Mouse (Mus musculus) embryonic facial prominence, embryonic 15.5 days (tissue): ENCODE results near the gene Cntnap2. TPM values are rescaled to one million over a fixed set of nuclear protein-coding genes. Genes with fewer than 3 reads are reported as not detected.
"Not testable (repeated sequence)": the region's sequence is repeated elsewhere in the genome, so short reads cannot be mapped to it uniquely, and the experiment has no call there.

Source experiments
- ATAC-seq: fragments of 200-750 bp; cut with Nextera tagmentation; 2 replicates; pipeline ENCODE4 v1.8.0; 2017; ENCODE audit warnings: low read depth, moderate TSS enrichment; ENCODE audit not compliant: insufficient number of reproducible peaks, low FRiP score, low TSS enrichment
- H3K27ac ChIP-seq: fragments of 300-500 bp; sonication (generic); replicated peaks from 2 replicates; pipeline ENCODE4 v1.5.1; 2015; ENCODE audit warnings: mild to moderate bottlenecking, inconsistent platforms
- H3K27me3 ChIP-seq: fragments of 300-500 bp; sonication (generic); 2 replicates; pipeline ENCODE4 v1.6.1; 2015; ENCODE audit warnings: inconsistent platforms
- H3K36me3 ChIP-seq: fragments of 300-500 bp; sonication (generic); 2 replicates; pipeline ENCODE4 v1.6.1; 2015; ENCODE audit warnings: mild to moderate bottlenecking, inconsistent platforms
- H3K4me1 ChIP-seq: fragments of 300-500 bp; sonication (generic); 2 replicates; pipeline ENCODE4 v1.6.1; 2015; ENCODE audit warnings: inconsistent platforms
- H3K4me2 ChIP-seq: fragments of 300-500 bp; sonication (generic); replicated peaks from 2 replicates; pipeline ENCODE4 v1.6.1; 2015; ENCODE audit warnings: mild to moderate bottlenecking, inconsistent platforms
- H3K4me3 ChIP-seq: fragments of 300-500 bp; sonication (generic); replicated peaks from 2 replicates; pipeline ENCODE4 v1.5.1; 2015; ENCODE audit warnings: mild to moderate bottlenecking, inconsistent platforms
- H3K9ac ChIP-seq: fragments of 300-500 bp; sonication (generic); 2 replicates; pipeline ENCODE4 v1.6.1; 2015; ENCODE audit warnings: inconsistent platforms
- H3K9me3 ChIP-seq: fragments of 300-500 bp; sonication (generic); replicated peaks from 2 replicates; pipeline ENCODE4 v1.6.1; 2016; ENCODE audit warnings: inconsistent platforms
- WGBS: fragments of 180-500 bp; shearing (Covaris S2); methylation state at CpG from one replicate; pipeline ENCODE4 v1.1.7; 2015; 5-methylcytosine and 5-hydroxymethylcytosine counted together
- polyA plus RNA-seq: library from polyadenylated mRNA; unstranded; fragments of >200 nt; fragmentation: Nextera tagmentation; extraction: Ambion mirVana; gene quantifications from 2 replicates; pipeline ENCODE4 v1.2.1, GENCODE M21; 2015

The Cntnap2 gene
- polyA plus RNA-seq, 1 experiment from 2014 or later, result 1.5 TPM

DNA sequence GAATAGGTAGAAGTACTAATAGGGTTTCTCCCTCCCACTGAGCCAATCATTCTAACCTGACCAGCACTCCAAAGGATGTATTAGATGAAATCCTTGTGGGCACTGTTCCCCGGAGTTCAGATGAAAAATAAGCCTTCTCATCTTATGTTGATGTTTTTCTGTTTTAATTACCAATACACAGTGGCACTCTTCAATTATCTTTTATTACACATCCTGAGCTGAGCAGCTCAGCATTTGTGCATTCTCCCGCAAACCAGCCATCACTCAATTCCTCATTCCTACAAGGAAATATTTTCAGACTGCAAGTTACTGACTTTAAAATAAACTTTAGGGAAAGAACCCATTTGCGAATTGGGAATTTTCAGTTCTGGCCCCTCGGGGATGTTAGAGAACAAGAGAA, 2030.8 kb downstream of the Cntnap2 start:
- ATAC-seq, result no peak
- H3K27me3 ChIP-seq, result no peaks in the 10 kb centered on the region

DNA sequence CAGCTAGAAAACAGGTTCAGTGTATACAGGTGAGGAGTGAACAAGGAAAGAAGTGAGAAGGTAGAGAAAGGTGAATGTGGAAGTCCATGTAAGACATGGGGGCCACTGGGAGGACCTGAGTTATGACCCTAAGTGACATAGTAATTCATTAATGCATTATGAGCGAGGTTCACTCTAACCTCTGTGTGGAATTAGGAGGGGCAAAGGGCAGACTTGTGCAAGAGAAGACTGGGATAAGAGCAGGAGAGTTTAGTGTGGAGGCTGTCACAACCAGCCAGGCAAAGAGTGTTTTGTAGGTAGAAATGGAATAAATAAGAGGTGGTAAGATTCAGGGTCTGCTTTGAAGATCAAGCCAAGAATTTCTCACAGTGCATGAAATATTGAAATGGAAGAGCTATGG, 2045.8 kb downstream of the Cntnap2 start:
- Histone ChIP-seq H3K4me1 (no peaks in the 10 kb centered on the region), H3K9ac (no peak overlapping the region), H3K4me3 (no peak overlapping the region), H3K27me3 (no peaks in the 10 kb centered on the region), H3K4me2 (no peak overlapping the region), H3K27ac (no peak overlapping the region), H3K36me3 (no peaks in the 10 kb centered on the region), H3K9me3 (no peaks in the 10 kb centered on the region)
- no peak for ATAC-seq
- 50% methylated on average over 1 of the region's 1 CpGs for WGBS

More for the DNA sequence above, 2030.8 kb downstream of the Cntnap2 start:
- Histone ChIP-seq H3K9ac (no peak overlapping the region), H3K4me3 (no peak overlapping the region), H3K27ac (no peak overlapping the region), H3K9me3 (no peaks in the 10 kb centered on the region), H3K36me3 (no peaks in the 10 kb centered on the region), H3K4me2 (no peak overlapping the region), H3K4me1 (no peaks in the 10 kb centered on the region)
- 72% methylated on average over 4 of the region's 4 CpGs for WGBS

GRCm38 (mm10) chr6:47109582-47110220, 2050.5 kb downstream of the Cntnap2 start:
- Histone ChIP-seq H3K27ac (no peak overlapping the region), H3K4me2 (no peak overlapping the region), H3K36me3 (no peaks in the 10 kb centered on the region), H3K27me3 (no peaks in the 10 kb centered on the region), H3K9ac (no peak overlapping the region), H3K9me3 (no peaks in the 10 kb centered on the region), H3K4me3 (no peak overlapping the region), H3K4me1 (no peaks in the 10 kb centered on the region)
- no peak for ATAC-seq
- WGBS, result 30% methylated on average over 6 of the region's 6 CpGs

- not testable (repeated sequence) for H3K36me3 ChIP-seq, H3K27me3 ChIP-seq, H3K27ac ChIP-seq, H3K9me3 ChIP-seq, H3K4me2 ChIP-seq, H3K9ac ChIP-seq, H3K4me3 ChIP-seq, H3K4me1 ChIP-seq, ATAC-seq
- no CpG with 5 or more reads among the region's 1 CpGs for WGBS
These were observed 2074.9 kb downstream of the Cntnap2 start for GRCm38 (mm10) chr6:47134063-47134462.

DNA sequence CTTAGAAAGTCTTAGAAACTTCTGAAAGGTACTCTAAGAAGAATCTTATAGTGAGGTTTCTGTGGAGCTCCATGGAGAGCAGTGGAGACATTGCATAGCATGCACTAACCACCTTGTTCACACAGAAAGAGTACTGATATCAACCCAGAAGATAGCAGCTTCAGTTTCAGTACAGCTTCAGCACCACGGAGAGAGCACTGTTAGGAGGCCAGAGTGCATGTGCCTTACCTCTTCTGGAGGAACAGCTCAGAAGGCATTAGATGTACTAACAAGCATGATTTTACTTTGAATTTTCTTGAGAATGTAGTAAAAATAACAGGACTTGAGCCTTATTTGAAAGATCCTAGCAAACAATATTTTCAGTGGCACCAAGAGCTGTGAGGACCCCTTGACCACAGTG, 2093.9 kb downstream of the Cntnap2 start:
- ATAC-seq, result not testable (repeated sequence)

GRCm38 (mm10) chr6:47174580-47175294, 2115.6 kb downstream of the Cntnap2 start:
- not testable (repeated sequence) for H3K4me2 ChIP-seq, H3K9ac ChIP-seq, H3K4me1 ChIP-seq, ATAC-seq, H3K27ac ChIP-seq, H3K27me3 ChIP-seq, H3K36me3 ChIP-seq, H3K9me3 ChIP-seq, H3K4me3 ChIP-seq
- 54% methylated on average over 8 of the region's 8 CpGs for WGBS

More for the DNA sequence above, 2093.9 kb downstream of the Cntnap2 start:
- H3K9me3 ChIP-seq, H3K27ac ChIP-seq, H3K4me2 ChIP-seq, H3K36me3 ChIP-seq, H3K4me3 ChIP-seq, H3K9ac ChIP-seq, H3K27me3 ChIP-seq, H3K4me1 ChIP-seq: not testable (repeated sequence)
- no CpG with 5 or more reads among the region's 1 CpGs for WGBS

DNA sequence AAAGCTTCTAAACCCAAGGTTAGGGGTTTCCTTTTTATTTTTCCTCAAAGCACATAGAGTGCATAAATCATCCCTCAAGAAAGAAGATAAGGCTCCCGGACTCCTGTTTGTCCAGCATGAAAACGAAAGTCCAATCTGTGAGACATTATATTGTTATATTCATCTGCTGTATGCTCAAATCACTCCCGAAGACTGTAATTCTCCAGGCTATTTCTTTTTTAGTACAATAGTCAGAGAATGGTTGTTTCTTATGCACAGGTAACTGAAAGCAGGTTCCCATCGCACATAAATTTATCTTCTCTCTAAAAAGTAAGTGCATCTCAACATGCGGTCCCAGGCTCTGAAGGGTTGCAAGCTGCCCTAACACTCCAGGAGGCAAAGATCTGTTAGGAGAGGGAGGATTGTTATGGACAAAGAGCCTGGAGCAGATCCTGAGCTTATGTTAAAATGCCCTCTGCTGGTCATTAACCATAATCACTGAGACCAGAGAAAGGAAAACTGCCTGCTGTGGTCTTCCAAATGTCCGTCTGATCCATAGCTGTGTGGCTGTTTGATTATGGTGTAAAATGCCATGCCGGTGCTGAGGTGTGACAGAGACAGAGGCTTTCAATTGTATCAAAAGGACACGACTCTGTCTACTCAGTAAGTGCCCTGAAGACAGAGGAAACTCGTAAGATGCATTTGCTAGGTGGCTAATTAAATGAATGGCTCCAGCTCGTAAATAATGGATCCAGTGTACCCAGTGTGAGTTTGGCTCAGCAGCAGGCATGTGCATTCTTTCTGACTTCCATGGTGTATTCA, 2116.4 kb downstream of the Cntnap2 start:
- H3K27me3 ChIP-seq, H3K9ac ChIP-seq, H3K27ac ChIP-seq, H3K36me3 ChIP-seq, ATAC-seq, H3K9me3 ChIP-seq, H3K4me2 ChIP-seq, H3K4me3 ChIP-seq, H3K4me1 ChIP-seq: not testable (repeated sequence)
- 24% methylated on average over 10 of the region's 10 CpGs for WGBS

DNA sequence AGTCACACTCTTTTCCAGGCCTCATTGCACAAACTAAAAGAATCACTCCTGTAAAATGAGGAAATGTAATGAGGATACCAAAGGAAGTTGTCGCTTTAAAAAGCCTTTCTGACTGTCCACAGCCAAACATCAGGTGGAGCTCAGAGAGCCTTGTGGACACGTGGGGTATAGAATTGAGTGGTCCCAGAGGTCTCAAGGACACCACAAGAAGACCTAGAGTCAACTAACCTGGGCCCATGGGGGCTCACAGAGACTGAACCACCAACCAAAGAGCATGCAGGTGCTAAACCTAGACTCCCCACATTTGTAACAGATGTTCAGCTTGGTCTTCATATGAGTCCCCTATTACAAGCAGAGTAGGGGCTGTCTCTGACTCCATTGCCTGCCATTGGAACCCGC, 2117.0 kb downstream of the Cntnap2 start:
- H3K27me3 ChIP-seq, H3K27ac ChIP-seq, ATAC-seq, H3K4me2 ChIP-seq, H3K36me3 ChIP-seq, H3K9ac ChIP-seq, H3K4me3 ChIP-seq, H3K9me3 ChIP-seq, H3K4me1 ChIP-seq: not testable (repeated sequence)
- WGBS, result 62% methylated on average over 3 of the region's 3 CpGs

- not testable (repeated sequence) for ATAC-seq, H3K4me1 ChIP-seq, H3K36me3 ChIP-seq, H3K27me3 ChIP-seq, H3K4me2 ChIP-seq, H3K9me3 ChIP-seq, H3K9ac ChIP-seq, H3K4me3 ChIP-seq, H3K27ac ChIP-seq
- 41% methylated on average over 5 of the region's 5 CpGs for WGBS
These were observed 2122.2 kb downstream of the Cntnap2 start for GRCm38 (mm10) chr6:47181372-47181771.

DNA sequence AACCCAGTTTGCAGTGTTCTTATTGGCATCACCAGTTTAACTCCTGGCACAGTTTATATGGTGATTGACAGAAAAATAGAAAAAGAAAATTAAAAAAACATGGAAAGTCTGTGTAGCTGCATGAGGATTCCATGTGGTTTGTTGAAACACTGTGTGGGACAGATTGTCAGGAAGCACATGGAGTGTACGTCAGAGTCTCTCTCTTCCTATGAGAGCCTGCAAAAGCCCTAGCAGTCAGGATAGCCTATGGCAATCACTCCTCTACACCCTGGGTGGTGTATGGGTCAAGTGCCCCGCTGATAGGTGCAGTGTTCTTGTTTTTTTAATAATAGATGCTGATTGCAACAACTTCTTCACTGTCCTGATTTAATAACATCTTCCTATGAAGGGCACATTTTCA, 2123.1 kb downstream of the Cntnap2 start:
- no peaks in the 10 kb centered on the region for H3K36me3 ChIP-seq
- no peak overlapping the region for H3K4me2 ChIP-seq
- ATAC-seq, result 0 out of 2 replicates have a peak, but pooled peaks have one; percentile 65
- WGBS, result 52% methylated on average over 2 of the region's 2 CpGs
- no peak overlapping the region for H3K9ac ChIP-seq
- H3K4me1 ChIP-seq, result no peaks in the 10 kb centered on the region
- H3K9me3 ChIP-seq, result no peaks in the 10 kb centered on the region
- no peak overlapping the region for H3K27ac ChIP-seq
- no peak overlapping the region for H3K4me3 ChIP-seq
- no peaks in the 10 kb centered on the region for H3K27me3 ChIP-seq

GRCm38 (mm10) chr6:47182756-47183155, 2123.6 kb downstream of the Cntnap2 start:
- no peak for ATAC-seq
- WGBS, result 60% methylated on average over 1 of the region's 1 CpGs
- H3K36me3 ChIP-seq, result no peaks in the 10 kb centered on the region

More at GRCm38 (mm10) chr6:47182756-47183155, 2123.6 kb downstream of the Cntnap2 start:
- Histone ChIP-seq H3K4me2 (no peak overlapping the region), H3K9ac (no peak overlapping the region), H3K27ac (no peak overlapping the region), H3K27me3 (no peaks in the 10 kb centered on the region), H3K4me3 (no peak overlapping the region), H3K9me3 (no peaks in the 10 kb centered on the region), H3K4me1 (no peaks in the 10 kb centered on the region)
